Mouse (Mus musculus): ENCODE data around the gene Gm3043.
"Not testable (repeated sequence)": the region's sequence is repeated elsewhere in the genome, so short reads cannot be mapped to it uniquely, and the experiment has no call there.

Gene Gm3043

DNA sequence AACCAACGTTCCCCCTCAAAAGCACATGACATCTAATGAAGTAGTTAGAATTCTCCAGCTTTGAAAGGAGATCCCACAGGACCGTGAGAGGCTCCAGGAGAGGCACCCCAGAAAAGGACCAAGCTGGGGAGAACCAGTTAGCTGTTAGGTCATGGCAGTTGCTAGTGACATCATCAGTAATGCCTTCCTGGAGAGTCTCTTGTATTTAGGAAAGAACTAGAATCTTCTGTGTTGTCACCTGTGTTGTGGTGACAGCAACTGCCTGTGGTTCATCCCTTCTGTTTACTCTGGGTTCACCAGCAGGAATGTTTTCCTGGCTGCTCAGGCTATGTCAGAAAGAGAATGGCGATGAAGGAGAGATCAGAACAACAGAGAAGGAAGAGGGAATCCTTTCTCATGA lies at the start of gene Gm3043:
Gene Gm3043, plus strand, starts transcription at position 301 of the 400 bp plus-strand sequence.
- CTCF ChIA-PET, POLR2A ChIA-PET: not testable (repeated sequence)

GRCm38 (mm10) chr14:3651730-3652129 lies 36.9 kb upstream of the Gm3043 start, which contains the start of gene Gm3020:
Gm3020 (plus strand) TSS chr14:3652030.
- POLR2A ChIA-PET, CTCF ChIA-PET: not testable (repeated sequence)

All from embryonic stem cell, embryonic (primary cell).